Mouse (Mus musculus) embryonic facial prominence, embryonic 15.5 days (tissue): ENCODE measurements at regions not wholly inside any gene's neighbourhood (a gene's known extent, or its start where the extent isn't known, plus 50 kb on each side); places are given as distances from the start of the nearest gene placed in this dataset.

Experiments
- ATAC-seq: fragments of 200-750 bp; cut with Nextera tagmentation; 2 replicates; pipeline ENCODE4 v1.8.0; 2017; ENCODE audit warnings: low read depth, moderate TSS enrichment; ENCODE audit not compliant: insufficient number of reproducible peaks, low FRiP score, low TSS enrichment
- H3K27ac ChIP-seq: fragments of 300-500 bp; sonication (generic); replicated peaks from 2 replicates; pipeline ENCODE4 v1.5.1; 2015; ENCODE audit warnings: mild to moderate bottlenecking, inconsistent platforms
- H3K27me3 ChIP-seq: fragments of 300-500 bp; sonication (generic); 2 replicates; pipeline ENCODE4 v1.6.1; 2015; ENCODE audit warnings: inconsistent platforms
- H3K36me3 ChIP-seq: fragments of 300-500 bp; sonication (generic); 2 replicates; pipeline ENCODE4 v1.6.1; 2015; ENCODE audit warnings: mild to moderate bottlenecking, inconsistent platforms
- H3K4me1 ChIP-seq: fragments of 300-500 bp; sonication (generic); 2 replicates; pipeline ENCODE4 v1.6.1; 2015; ENCODE audit warnings: inconsistent platforms
- H3K4me2 ChIP-seq: fragments of 300-500 bp; sonication (generic); replicated peaks from 2 replicates; pipeline ENCODE4 v1.6.1; 2015; ENCODE audit warnings: mild to moderate bottlenecking, inconsistent platforms
- H3K4me3 ChIP-seq: fragments of 300-500 bp; sonication (generic); replicated peaks from 2 replicates; pipeline ENCODE4 v1.5.1; 2015; ENCODE audit warnings: mild to moderate bottlenecking, inconsistent platforms
- H3K9ac ChIP-seq: fragments of 300-500 bp; sonication (generic); 2 replicates; pipeline ENCODE4 v1.6.1; 2015; ENCODE audit warnings: inconsistent platforms
- H3K9me3 ChIP-seq: fragments of 300-500 bp; sonication (generic); replicated peaks from 2 replicates; pipeline ENCODE4 v1.6.1; 2016; ENCODE audit warnings: inconsistent platforms
- whole genome bisulfite sequencing: fragments of 180-500 bp; shearing (Covaris S2); methylation state at CpG from one replicate; pipeline ENCODE4 v1.1.7; 2015; 5-methylcytosine and 5-hydroxymethylcytosine counted together

GRCm38 (mm10) chr12:109952933-109953332, 325.9 kb upstream of the Dio3 start:
- no peaks in the 10 kb centered on the region for H3K9me3 ChIP-seq
- no peaks in the 10 kb centered on the region; the same call in 1 of the 2 replicates for H3K27me3 ChIP-seq
- WGBS = 71% methylated on average over 3 of the region's 3 CpGs
- no peak overlapping the region for H3K4me3 ChIP-seq
- H3K36me3 ChIP-seq = no peaks in the 10 kb centered on the region
- no peak overlapping the region for H3K9ac ChIP-seq
- H3K4me1 ChIP-seq = peaks cover 32% of the 10 kb centered on the region
- no peak overlapping the region for H3K4me2 ChIP-seq
- no peak for ATAC-seq
- H3K27ac ChIP-seq = no peak overlapping the region

GRCm38 (mm10) chr12:109957305-109957704, 321.6 kb upstream of the Dio3 start:
- 72% methylated on average over 3 of the region's 3 CpGs for WGBS
- Histone ChIP-seq H3K27me3 (peaks cover 3% of the 10 kb centered on the region), H3K9ac (no peak overlapping the region), H3K4me2 (no peak overlapping the region), H3K4me3 (no peak overlapping the region), H3K36me3 (no peaks in the 10 kb centered on the region), H3K27ac (no peak overlapping the region), H3K9me3 (no peaks in the 10 kb centered on the region), H3K4me1 (no peaks in the 10 kb centered on the region)
- no peak for ATAC-seq

GRCm38 (mm10) chr12:109958357-109959085, 320.3 kb upstream of the Dio3 start:
- no peak overlapping the region for H3K27ac ChIP-seq

GRCm38 (mm10) chr12:109966776-109967175, 312.1 kb upstream of the Dio3 start:
- no peaks in the 10 kb centered on the region for H3K9me3 ChIP-seq
- H3K4me2 ChIP-seq = no peak overlapping the region
- no peaks in the 10 kb centered on the region for H3K4me1 ChIP-seq
- ATAC-seq = no peak
- H3K27ac ChIP-seq = no peak overlapping the region
- H3K36me3 ChIP-seq = no peaks in the 10 kb centered on the region
- WGBS = 78% methylated on average over 12 of the region's 12 CpGs
- peaks cover 19% of the 10 kb centered on the region; the same call in 1 of the 2 replicates for H3K27me3 ChIP-seq
- no peak overlapping the region for H3K4me3 ChIP-seq
- no peak overlapping the region for H3K9ac ChIP-seq

More at GRCm38 (mm10) chr12:109958357-109959085, 320.3 kb upstream of the Dio3 start:
- ATAC-seq = peak; percentile 69; the same call in 1 of the 2 replicates
- peaks cover 8% of the 10 kb centered on the region for H3K27me3 ChIP-seq
- no peak overlapping the region for H3K4me2 ChIP-seq
- no peaks in the 10 kb centered on the region for H3K36me3 ChIP-seq
- H3K9me3 ChIP-seq = no peaks in the 10 kb centered on the region
- no peaks in the 10 kb centered on the region for H3K4me1 ChIP-seq
- 43% methylated on average over 18 of the region's 18 CpGs for WGBS
- no peak overlapping the region for H3K4me3 ChIP-seq
- no peak overlapping the region for H3K9ac ChIP-seq

- H3K9me3 ChIP-seq = no peaks in the 10 kb centered on the region
- H3K9ac ChIP-seq = no peak overlapping the region
- peaks cover 17% of the 10 kb centered on the region; the same call in 1 of the 2 replicates for H3K27me3 ChIP-seq
- WGBS = 57% methylated on average over 7 of the region's 7 CpGs
- no peak for ATAC-seq
- H3K27ac ChIP-seq = no peak overlapping the region
- H3K4me1 ChIP-seq = no peaks in the 10 kb centered on the region
- no peak overlapping the region for H3K4me3 ChIP-seq
- H3K36me3 ChIP-seq = no peaks in the 10 kb centered on the region
- no peak overlapping the region for H3K4me2 ChIP-seq
Measured at GRCm38 (mm10) chr12:109968303-109968702, 310.6 kb upstream of the Dio3 start.

GRCm38 (mm10) chr12:109971508-109971907, 307.4 kb upstream of the Dio3 start:
- Histone ChIP-seq H3K4me1 (no peaks in the 10 kb centered on the region), H3K27ac (no peak overlapping the region), H3K27me3 (peaks cover 8% of the 10 kb centered on the region; the same call in 1 of the 2 replicates), H3K9ac (no peak overlapping the region), H3K4me3 (no peak overlapping the region), H3K9me3 (no peaks in the 10 kb centered on the region), H3K36me3 (no peaks in the 10 kb centered on the region), H3K4me2 (no peak overlapping the region)
- 54% methylated on average over 3 of the region's 3 CpGs for WGBS
- no peak for ATAC-seq

GRCm38 (mm10) chr12:109972366-109973015, 306.4 kb upstream of the Dio3 start:
- WGBS = 54% methylated on average over 5 of the region's 5 CpGs
- Histone ChIP-seq H3K9me3 (no peaks in the 10 kb centered on the region), H3K4me3 (no peak overlapping the region)

GRCm38 (mm10) chr12:109973598-109973997, 305.3 kb upstream of the Dio3 start:
- no peaks in the 10 kb centered on the region for H3K4me1 ChIP-seq
- H3K27me3 ChIP-seq = no peaks in the 10 kb centered on the region
- H3K36me3 ChIP-seq = no peaks in the 10 kb centered on the region
- no peak for ATAC-seq
- H3K4me2 ChIP-seq = no peak overlapping the region
- H3K27ac ChIP-seq = no peak overlapping the region
- 75% methylated on average over 4 of the region's 4 CpGs for WGBS
- no peak overlapping the region for H3K9ac ChIP-seq
- no peak overlapping the region for H3K4me3 ChIP-seq
- H3K9me3 ChIP-seq = no peaks in the 10 kb centered on the region

More at GRCm38 (mm10) chr12:109972366-109973015, 306.4 kb upstream of the Dio3 start:
- ATAC-seq = no peak
- Histone ChIP-seq H3K27me3 (peaks cover 4% of the 10 kb centered on the region; the same call in 1 of the 2 replicates), H3K4me2 (no peak overlapping the region), H3K27ac (no peak overlapping the region), H3K4me1 (no peaks in the 10 kb centered on the region), H3K36me3 (no peaks in the 10 kb centered on the region), H3K9ac (no peak overlapping the region)

GRCm38 (mm10) chr12:109975176-109975972, 303.5 kb upstream of the Dio3 start:
- Histone ChIP-seq H3K9ac (no peak overlapping the region), H3K9me3 (no peaks in the 10 kb centered on the region), H3K4me1 (no peaks in the 10 kb centered on the region), H3K27me3 (no peaks in the 10 kb centered on the region), H3K36me3 (no peaks in the 10 kb centered on the region), H3K27ac (no peak overlapping the region), H3K4me3 (no peak overlapping the region), H3K4me2 (no peak overlapping the region)
- 81% methylated on average over 17 of the region's 17 CpGs for WGBS
- no peak for ATAC-seq

GRCm38 (mm10) chr12:109984651-109985050, 294.2 kb upstream of the Dio3 start:
- H3K9ac ChIP-seq = no peak overlapping the region
- H3K4me3 ChIP-seq = no peak overlapping the region
- WGBS = 77% methylated on average over 11 of the region's 11 CpGs
- no peak overlapping the region for H3K4me2 ChIP-seq
- no peaks in the 10 kb centered on the region for H3K27me3 ChIP-seq
- no peaks in the 10 kb centered on the region for H3K4me1 ChIP-seq
- H3K36me3 ChIP-seq = no peaks in the 10 kb centered on the region
- no peak for ATAC-seq
- H3K27ac ChIP-seq = no peak overlapping the region
- no peaks in the 10 kb centered on the region for H3K9me3 ChIP-seq

- no peak for ATAC-seq
- H3K4me3 ChIP-seq = no peak overlapping the region
- no peaks in the 10 kb centered on the region for H3K9me3 ChIP-seq
- no peaks in the 10 kb centered on the region for H3K36me3 ChIP-seq
- no peaks in the 10 kb centered on the region for H3K4me1 ChIP-seq
- no peaks in the 10 kb centered on the region for H3K27me3 ChIP-seq
- H3K27ac ChIP-seq = no peak overlapping the region
- no peak overlapping the region for H3K4me2 ChIP-seq
- WGBS = 90% methylated on average over 7 of the region's 7 CpGs
- H3K9ac ChIP-seq = no peak overlapping the region
Measured at GRCm38 (mm10) chr12:109993410-109993809, 285.5 kb upstream of the Dio3 start.
